19 mouse cellular contexts compared by ENCODE assay signal in genomic region chr15:101170413-101170980, GRCm38 (mm10). TPM values are rescaled to one million over a fixed set of nuclear protein-coding genes. Genes with fewer than 3 reads are reported as not detected.
"Had no signal": no experiment of that assay in that cellular context is flagged by ENCODE, and none has a peak within 500 bp of the region (broad histone marks: within the 10 kb centered on the region; RNA-seq: fewer than 3 reads in every experiment).

No protein-coding gene starts in this region.

- H3K27ac ChIP-seq: kidney, embryonic 15.5 days; left cerebral cortex, adult 2 months; limb, embryonic 12.5 days; liver, embryonic 15.5 days; midbrain, embryonic 12.5 days; neural tube, embryonic 15.5 days had no signal

- H3K9ac ChIP-seq: kidney, embryonic 15.5 days; limb, embryonic 12.5 days; liver, embryonic 15.5 days; lung, embryonic 14.5 days; midbrain, embryonic 12.5 days; neural tube, embryonic 15.5 days had no signal

- H3K36me3 ChIP-seq: kidney, embryonic 15.5 days; limb, embryonic 12.5 days; liver, embryonic 15.5 days; midbrain, embryonic 12.5 days; neural tube, embryonic 15.5 days had no signal

- H3K27me3 ChIP-seq: kidney, embryonic 15.5 days had no signal

- H3K9me3 ChIP-seq: kidney, embryonic 15.5 days; limb, embryonic 12.5 days; liver, embryonic 15.5 days; midbrain, embryonic 12.5 days; neural tube, embryonic 15.5 days had no signal

- H3K4me3 ChIP-seq: kidney, embryonic 15.5 days; left cerebral cortex, adult 2 months; limb, embryonic 12.5 days; liver, embryonic 15.5 days; midbrain, embryonic 12.5 days; neural tube, embryonic 15.5 days had no signal

- ATAC-seq: intestine, embryonic 16.5 days; midbrain, embryonic 16.5 days had no signal

- DNase-seq: kidney, adult 2 months; kidney, postnatal 14 days; lung, embryonic 14.5 days; lung, postnatal 10 days; lung, postnatal 4 days; right cerebral cortex, adult 18-20 months; thymus, postnatal 4 days had no signal

- H3K4me2 ChIP-seq: kidney, embryonic 15.5 days; limb, embryonic 12.5 days; liver, embryonic 15.5 days; lung, embryonic 14.5 days; midbrain, embryonic 12.5 days; neural tube, embryonic 15.5 days had no signal

RNA-seq across cellular contexts. Expression of gene Grasp, which starts 53.5 kb away (rescaled TPM):
- total RNA-seq: megakaryocyte-erythroid progenitor cell, adult 5-6 weeks had no signal

RNA-seq across cellular contexts. Expression of gene Ankrd33, which starts 54.9 kb away (rescaled TPM):
- total RNA-seq: layer of hippocampus, postnatal 25 days; left cerebral cortex, adult 2 months; megakaryocyte-erythroid progenitor cell, adult 5-6 weeks had no signal
- polyA plus RNA-seq: intestine, embryonic 16.5 days; kidney, adult 2 months; kidney, embryonic 15.5 days; large intestine, adult 2 months; limb, embryonic 12.5 days; liver, embryonic 15.5 days; lung, embryonic 14.5 days; midbrain, embryonic 12.5 days; midbrain, embryonic 16.5 days; neural tube, embryonic 11.5 days; neural tube, embryonic 15.5 days had no signal
